Mouse (Mus musculus): ENCODE data around the gene Slc15a3. TPM values are rescaled to one million over a fixed set of nuclear protein-coding genes. Genes with fewer than 3 reads are reported as not detected.

The Slc15a3 gene
- polyA plus RNA-seq, 1 experiment from 2014 or later, result 0.46 TPM

- Histone ChIP-seq H3K4me2 (no peak overlapping the region), H3K4me3 (ENCODE audit: low read depth, low read length) (no peak overlapping the region), H3K36me3 (ENCODE audit: insufficient read depth) (no peaks in the 10 kb centered on the region), H3K27me3 (ENCODE audit: insufficient read depth, low read length) (no peaks in the 10 kb centered on the region), H3K27ac (ENCODE audit: low read depth) (peak overlapping the region; percentile 86), H3K4me1 (ENCODE audit: insufficient read depth) (0 out of 2 replicates have a peak, but pooled peaks cover 9% of the 10 kb centered on the region), H3K9ac (no peak overlapping the region; the same call in 1 of the 2 replicates), H3K9me3 (ENCODE audit: low read depth, low read length) (no peaks in the 10 kb centered on the region)
- DNase-seq (peak; percentile 31), ATAC-seq (ENCODE audit: insufficient read depth) (0 out of 2 replicates have a peak, but pooled peaks have one; percentile 35)
- no peak for TF ChIP-seq CTCF (IDR thresholded peaks at IDR 0.05; ENCODE audit: low read depth)
- 33% methylated on average over 4 of the region's 4 CpGs for WGBS
Observed at GRCm38 (mm10) chr19:10810176-10810492, 29.4 kb upstream of the Slc15a3 start.

- Histone ChIP-seq H3K4me2 (no peak overlapping the region), H3K27ac (ENCODE audit: low read depth) (no peak overlapping the region), H3K4me1 (ENCODE audit: insufficient read depth) (0 out of 2 replicates have a peak, but pooled peaks cover 9% of the 10 kb centered on the region), H3K9me3 (ENCODE audit: low read depth, low read length) (no peaks in the 10 kb centered on the region), H3K36me3 (ENCODE audit: insufficient read depth) (no peaks in the 10 kb centered on the region), H3K9ac (no peak overlapping the region), H3K27me3 (ENCODE audit: insufficient read depth, low read length) (no peaks in the 10 kb centered on the region), H3K4me3 (ENCODE audit: low read depth, low read length) (no peak overlapping the region)
- 75% methylated on average over 6 of the region's 6 CpGs for WGBS
- ATAC-seq (ENCODE audit: insufficient read depth) (no peak), DNase-seq (no peak)
- TF ChIP-seq CTCF (IDR thresholded peaks at IDR 0.05; ENCODE audit: low read depth), result no peak
Observed at GRCm38 (mm10) chr19:10811471-10811870, 28.1 kb upstream of the Slc15a3 start.

DNA sequence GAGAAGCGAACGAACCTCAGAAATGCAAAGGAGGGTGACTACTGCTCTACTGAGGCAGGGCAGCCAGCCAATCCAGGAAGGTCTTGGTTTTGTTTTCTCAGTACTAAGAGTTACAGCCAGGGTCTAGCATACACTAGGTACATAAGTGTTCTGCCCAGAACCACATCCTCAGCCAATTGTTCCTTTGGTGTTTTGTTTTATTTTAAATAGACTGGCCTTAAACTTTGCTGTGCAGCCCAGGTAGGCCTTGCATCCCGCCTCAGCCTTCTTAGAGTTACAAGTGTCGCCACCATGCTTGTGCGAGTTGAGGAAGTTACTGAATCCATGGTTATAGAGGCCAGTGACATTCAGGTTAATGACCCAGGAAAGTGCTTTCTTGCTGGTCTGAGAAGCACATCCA is 26.5 kb upstream of the Slc15a3 start:
- no peak overlapping the region for H3K9ac ChIP-seq
- no peaks in the 10 kb centered on the region for H3K36me3 ChIP-seq (ENCODE audit: insufficient read depth)
- DNase-seq (no peak), ATAC-seq (ENCODE audit: insufficient read depth) (no peak)
- H3K9me3 ChIP-seq (ENCODE audit: low read depth, low read length), result no peaks in the 10 kb centered on the region
- no peak for TF ChIP-seq CTCF (IDR thresholded peaks at IDR 0.05; ENCODE audit: low read depth)
- H3K27me3 ChIP-seq (ENCODE audit: insufficient read depth, low read length), result no peaks in the 10 kb centered on the region
- 92% methylated on average over 5 of the region's 5 CpGs for WGBS
- 0 out of 2 replicates have a peak, but pooled peaks cover 9% of the 10 kb centered on the region for H3K4me1 ChIP-seq (ENCODE audit: insufficient read depth)
- H3K4me2 ChIP-seq, result no peak overlapping the region
- H3K27ac ChIP-seq (ENCODE audit: low read depth), result no peak overlapping the region
- H3K4me3 ChIP-seq (ENCODE audit: low read depth, low read length), result no peak overlapping the region

DNA sequence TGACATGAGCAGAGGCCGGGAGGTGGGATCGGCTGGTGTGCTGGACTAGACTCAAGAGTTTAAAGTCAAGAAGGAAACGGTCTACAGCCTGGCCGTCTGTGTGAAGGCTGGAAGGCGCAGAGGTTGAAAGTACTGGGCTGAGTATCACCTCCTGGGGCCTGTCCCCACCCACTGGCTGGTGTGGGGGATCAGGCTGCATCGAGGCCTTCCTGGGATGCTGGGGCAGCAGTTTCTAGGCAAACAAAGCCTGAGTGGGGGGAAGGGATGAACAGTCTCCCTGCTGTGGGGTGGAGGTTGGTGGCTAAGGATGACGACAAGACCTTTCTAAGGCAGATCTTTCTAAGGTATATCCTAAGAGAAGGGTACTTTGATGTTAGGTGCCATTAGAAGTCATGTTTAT is 25.6 kb upstream of the Slc15a3 start:
- Histone ChIP-seq H3K4me2 (no peak overlapping the region), H3K4me3 (ENCODE audit: low read depth, low read length) (no peak overlapping the region), H3K9me3 (ENCODE audit: low read depth, low read length) (no peaks in the 10 kb centered on the region), H3K9ac (no peak overlapping the region), H3K4me1 (ENCODE audit: insufficient read depth) (0 out of 2 replicates have a peak, but pooled peaks cover 9% of the 10 kb centered on the region), H3K27ac (ENCODE audit: low read depth) (no peak overlapping the region), H3K36me3 (ENCODE audit: insufficient read depth) (no peaks in the 10 kb centered on the region), H3K27me3 (ENCODE audit: insufficient read depth, low read length) (no peaks in the 10 kb centered on the region)
- ATAC-seq (ENCODE audit: insufficient read depth) (no peak), DNase-seq (no peak)
- WGBS, result 57% methylated on average over 7 of the region's 7 CpGs
- no peak for TF ChIP-seq CTCF (IDR thresholded peaks at IDR 0.05; ENCODE audit: low read depth)

GRCm38 (mm10) chr19:10815871-10816270 is 23.7 kb upstream of the Slc15a3 start:
- no peaks in the 10 kb centered on the region for H3K4me1 ChIP-seq (ENCODE audit: insufficient read depth)
- H3K9ac ChIP-seq, result no peak overlapping the region
- H3K9me3 ChIP-seq (ENCODE audit: low read depth, low read length), result no peaks in the 10 kb centered on the region
- DNase-seq (no peak), ATAC-seq (ENCODE audit: insufficient read depth) (no peak)
- no peak overlapping the region for H3K4me2 ChIP-seq
- no peaks in the 10 kb centered on the region for H3K27me3 ChIP-seq (ENCODE audit: insufficient read depth, low read length)
- no peak for TF ChIP-seq CTCF (IDR thresholded peaks at IDR 0.05; ENCODE audit: low read depth)
- H3K27ac ChIP-seq (ENCODE audit: low read depth), result no peak overlapping the region
- no peak overlapping the region for H3K4me3 ChIP-seq (ENCODE audit: low read depth, low read length)
- WGBS, result 76% methylated on average over 6 of the region's 6 CpGs
- H3K36me3 ChIP-seq (ENCODE audit: insufficient read depth), result no peaks in the 10 kb centered on the region

DNA sequence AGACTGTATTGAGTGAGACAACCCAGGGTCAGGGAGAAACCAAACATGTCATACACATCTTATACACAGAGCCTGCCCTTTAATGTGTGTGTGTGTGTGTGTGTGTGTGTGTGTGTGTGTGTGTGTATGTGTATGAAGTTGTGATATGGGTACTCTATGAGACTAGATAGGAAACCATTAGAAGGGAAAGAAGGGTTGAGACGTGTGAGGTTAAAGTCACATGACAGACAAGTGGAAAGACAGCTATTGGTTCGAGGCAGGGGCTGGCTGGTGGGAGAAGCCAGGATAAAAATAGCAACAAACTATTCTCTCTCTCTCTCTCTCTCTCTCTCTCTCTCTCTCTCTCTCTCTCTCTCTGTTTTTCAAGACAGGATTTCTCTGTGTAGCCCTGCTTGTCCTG is 23.1 kb upstream of the Slc15a3 start:
- Histone ChIP-seq H3K9me3 (ENCODE audit: low read depth, low read length) (no peaks in the 10 kb centered on the region), H3K27me3 (ENCODE audit: insufficient read depth, low read length) (no peaks in the 10 kb centered on the region), H3K4me1 (ENCODE audit: insufficient read depth) (no peaks in the 10 kb centered on the region), H3K4me2 (no peak overlapping the region), H3K4me3 (ENCODE audit: low read depth, low read length) (no peak overlapping the region), H3K36me3 (ENCODE audit: insufficient read depth) (no peaks in the 10 kb centered on the region), H3K9ac (no peak overlapping the region), H3K27ac (ENCODE audit: low read depth) (no peak overlapping the region)
- no peak for ATAC-seq (ENCODE audit: insufficient read depth)
- WGBS, result 47% methylated on average over 2 of the region's 2 CpGs
- DNase-seq, result no peak
- no peak for TF ChIP-seq CTCF (IDR thresholded peaks at IDR 0.05; ENCODE audit: low read depth)

- no peaks in the 10 kb centered on the region for H3K9me3 ChIP-seq (ENCODE audit: low read depth, low read length)
- TF ChIP-seq CTCF (IDR thresholded peaks at IDR 0.05; ENCODE audit: low read depth), result no peak
- no peaks in the 10 kb centered on the region for H3K4me1 ChIP-seq (ENCODE audit: insufficient read depth)
- no peaks in the 10 kb centered on the region for H3K36me3 ChIP-seq (ENCODE audit: insufficient read depth)
- peak; percentile 90 for ATAC-seq (ENCODE audit: insufficient read depth)
- peak overlapping the region; percentile 11; the same call in 1 of the 2 replicates for H3K4me3 ChIP-seq (ENCODE audit: low read depth, low read length)
- peak overlapping the region; percentile 1; the same call in 1 of the 2 replicates for H3K9ac ChIP-seq
- peak overlapping the region; percentile 51 for H3K27ac ChIP-seq (ENCODE audit: low read depth)
- H3K4me2 ChIP-seq, result peak overlapping the region; percentile 40
- no peaks in the 10 kb centered on the region for H3K27me3 ChIP-seq (ENCODE audit: insufficient read depth, low read length)
- DNase-seq, result peak; percentile 69
- WGBS, result 16% methylated on average over 17 of the region's 17 CpGs
Observed at GRCm38 (mm10) chr19:10818217-10818946, 21.1 kb upstream of the Slc15a3 start.
